Mouse (Mus musculus): Measurements from ENCODE around the gene Fbrs. TPM values are rescaled to one million over a fixed set of nuclear protein-coding genes. Genes with fewer than 3 reads are reported as not detected.

Gene Fbrs
- polyA plus RNA-seq, 1 experiment from 2014 or later, result 8.7 TPM

DNA sequence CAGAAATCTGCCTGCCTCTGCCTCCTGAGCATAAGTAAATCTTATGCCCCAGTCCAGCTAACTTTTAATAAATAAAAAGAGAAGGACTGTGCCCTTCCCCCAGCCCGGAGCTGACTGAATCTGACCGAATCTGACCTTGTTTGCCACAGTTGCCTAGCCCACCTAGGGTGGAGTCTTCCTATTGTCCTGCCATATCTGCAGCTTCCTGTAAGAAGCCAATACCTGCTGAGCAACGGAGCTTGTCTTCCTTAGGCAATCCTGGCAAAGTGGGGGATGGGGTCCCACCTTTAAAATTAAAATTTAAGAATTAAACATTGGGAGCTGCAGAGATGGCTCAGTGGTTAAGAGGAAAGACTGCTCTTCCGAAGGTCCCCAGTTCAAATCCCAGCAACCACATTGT lies 12.4 kb upstream of the Fbrs start:
- H3K36me3 ChIP-seq (ENCODE audit: control insufficient read depth, insufficient read depth, low read length), result no peaks in the 10 kb centered on the region; the same call in 1 of the 2 replicates
- TF ChIP-seq EP300 (optimal IDR thresholded peaks at IDR 0.05), result no peak
- TF ChIP-seq CTCF (IDR thresholded peaks at IDR 0.05; ENCODE audit: low read depth), result no peak
- H3K4me3 ChIP-seq (ENCODE audit: low read depth, low read length), result no peak overlapping the region
- no peak for ATAC-seq (ENCODE audit: low FRiP score, low TSS enrichment)
- no peaks in the 10 kb centered on the region for H3K27me3 ChIP-seq (ENCODE audit: control insufficient read depth, insufficient read depth, low read length)
- H3K9me3 ChIP-seq (ENCODE audit: control insufficient read depth, low read length), result no peaks in the 10 kb centered on the region
- no peaks in the 10 kb centered on the region for H3K4me1 ChIP-seq (replicated peaks; ENCODE audit: control insufficient read depth, insufficient read depth)
- WGBS, result 91% methylated on average over 4 of the region's 4 CpGs
- no peak for DNase-seq (ENCODE audit: low spot score)
- no peak overlapping the region for H3K9ac ChIP-seq (ENCODE audit: low read length)
- H3K27ac ChIP-seq (replicated peaks), result no peak overlapping the region
- H3K4me2 ChIP-seq (replicated peaks; ENCODE audit: low read depth), result no peak overlapping the region

- Histone ChIP-seq H3K4me3 (ENCODE audit: low read depth, low read length) (peak overlapping the region; percentile 75), H3K4me2 (replicated peaks; ENCODE audit: low read depth) (peak overlapping the region; percentile 69), H3K9me3 (ENCODE audit: control insufficient read depth, low read length) (no peaks in the 10 kb centered on the region), H3K27ac (replicated peaks) (peak overlapping the region; percentile 99), H3K27me3 (ENCODE audit: control insufficient read depth, insufficient read depth, low read length) (no peaks in the 10 kb centered on the region), H3K4me1 (replicated peaks; ENCODE audit: control insufficient read depth, insufficient read depth) (no peaks in the 10 kb centered on the region), H3K36me3 (ENCODE audit: control insufficient read depth, insufficient read depth, low read length) (peaks cover 14% of the 10 kb centered on the region), H3K9ac (ENCODE audit: low read length) (peak overlapping the region; percentile 89)
- TF ChIP-seq CTCF (IDR thresholded peaks at IDR 0.05; ENCODE audit: low read depth) (no peak), EP300 (optimal IDR thresholded peaks at IDR 0.05) (peak; percentile 87)
- DNase-seq (ENCODE audit: low spot score) (peak; percentile 63), ATAC-seq (ENCODE audit: low FRiP score, low TSS enrichment) (no peak)
- 7% methylated on average over 10 of the region's 10 CpGs for WGBS
These were observed 8.8 kb upstream of the Fbrs start for GRCm38 (mm10) chr7:127470011-127470715.

- Histone ChIP-seq H3K9ac (ENCODE audit: low read length) (peak overlapping the region; percentile 89), H3K27me3 (ENCODE audit: control insufficient read depth, insufficient read depth, low read length) (no peaks in the 10 kb centered on the region), H3K4me1 (replicated peaks; ENCODE audit: control insufficient read depth, insufficient read depth) (no peaks in the 10 kb centered on the region), H3K36me3 (ENCODE audit: control insufficient read depth, insufficient read depth, low read length) (peaks cover 19% of the 10 kb centered on the region), H3K4me2 (replicated peaks; ENCODE audit: low read depth) (peak overlapping the region; percentile 78), H3K9me3 (ENCODE audit: control insufficient read depth, low read length) (no peaks in the 10 kb centered on the region), H3K27ac (replicated peaks) (peak overlapping the region; percentile 99), H3K4me3 (ENCODE audit: low read depth, low read length) (peak overlapping the region; percentile 75)
- TF ChIP-seq EP300 (optimal IDR thresholded peaks at IDR 0.05) (peak; percentile 88), CTCF (IDR thresholded peaks at IDR 0.05; ENCODE audit: low read depth) (no peak; the same call in 1 of the 2 replicates)
- under 1% methylated on average over 46 of the region's 46 CpGs for WGBS
- ATAC-seq (ENCODE audit: low FRiP score, low TSS enrichment) (peak; percentile 91), DNase-seq (ENCODE audit: low spot score) (peak; percentile 92)
These were observed 8.0 kb upstream of the Fbrs start for GRCm38 (mm10) chr7:127470743-127471645.

DNA sequence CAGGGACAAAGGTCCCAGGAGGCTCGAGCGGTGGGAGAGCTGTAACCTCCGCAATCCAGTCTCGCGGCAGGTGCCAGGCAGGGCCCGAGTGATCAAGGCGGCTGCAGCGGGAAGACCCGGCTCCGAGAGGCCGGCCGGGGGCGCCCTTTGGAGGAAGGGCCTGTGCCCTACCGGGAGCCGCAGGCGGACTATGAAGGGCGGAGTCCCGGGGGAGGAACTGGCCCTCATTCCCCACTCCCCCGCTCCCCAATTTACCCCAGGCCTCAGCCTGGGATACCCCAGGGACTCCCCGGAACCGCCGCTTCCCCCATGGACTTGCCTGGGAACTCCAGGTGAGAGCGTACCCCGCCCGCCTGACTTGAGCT lies 7.4 kb upstream of the Fbrs start:
- peak overlapping the region; percentile 75 for H3K4me3 ChIP-seq (ENCODE audit: low read depth, low read length)
- H3K27me3 ChIP-seq (ENCODE audit: control insufficient read depth, insufficient read depth, low read length), result no peaks in the 10 kb centered on the region
- H3K27ac ChIP-seq (replicated peaks), result peak overlapping the region; percentile 99
- peak; percentile 70 for DNase-seq (ENCODE audit: low spot score)
- peaks cover 19% of the 10 kb centered on the region for H3K36me3 ChIP-seq (ENCODE audit: control insufficient read depth, insufficient read depth, low read length)
- peak overlapping the region; percentile 78 for H3K4me2 ChIP-seq (replicated peaks; ENCODE audit: low read depth)
- peak overlapping the region; percentile 89 for H3K9ac ChIP-seq (ENCODE audit: low read length)
- whole genome bisulfite sequencing, result 0% methylated on average over 24 of the region's 25 CpGs
- H3K9me3 ChIP-seq (ENCODE audit: control insufficient read depth, low read length), result no peaks in the 10 kb centered on the region
- TF ChIP-seq EP300 (optimal IDR thresholded peaks at IDR 0.05) (no peak), CTCF (IDR thresholded peaks at IDR 0.05; ENCODE audit: low read depth) (peak; percentile 42; the same call in 1 of the 2 replicates)
- ATAC-seq (ENCODE audit: low FRiP score, low TSS enrichment), result peak; percentile 56
- no peaks in the 10 kb centered on the region for H3K4me1 ChIP-seq (replicated peaks; ENCODE audit: control insufficient read depth, insufficient read depth)

GRCm38 (mm10) chr7:127472060-127472459 lies 6.9 kb upstream of the Fbrs start:
- H3K27me3 ChIP-seq (ENCODE audit: control insufficient read depth, insufficient read depth, low read length), result no peaks in the 10 kb centered on the region
- H3K4me2 ChIP-seq (replicated peaks; ENCODE audit: low read depth), result peak overlapping the region; percentile 78
- DNase-seq (ENCODE audit: low spot score) (no peak), ATAC-seq (ENCODE audit: low FRiP score, low TSS enrichment) (no peak)
- no peak for TF ChIP-seq EP300 (optimal IDR thresholded peaks at IDR 0.05)
- TF ChIP-seq CTCF (IDR thresholded peaks at IDR 0.05; ENCODE audit: low read depth), result no peak
- WGBS, result under 1% methylated on average over 7 of the region's 7 CpGs
- no peaks in the 10 kb centered on the region for H3K9me3 ChIP-seq (ENCODE audit: control insufficient read depth, low read length)
- peak overlapping the region; percentile 89 for H3K9ac ChIP-seq (ENCODE audit: low read length)
- H3K4me1 ChIP-seq (replicated peaks; ENCODE audit: control insufficient read depth, insufficient read depth), result no peaks in the 10 kb centered on the region
- peaks cover 19% of the 10 kb centered on the region for H3K36me3 ChIP-seq (ENCODE audit: control insufficient read depth, insufficient read depth, low read length)
- peak overlapping the region; percentile 75 for H3K4me3 ChIP-seq (ENCODE audit: low read depth, low read length)
- H3K27ac ChIP-seq (replicated peaks), result peak overlapping the region; percentile 99

Measured in stomach, postnatal 0 days (tissue).